ENCODE assay signal across 8 mouse cellular contexts in the genomic region with DNA sequence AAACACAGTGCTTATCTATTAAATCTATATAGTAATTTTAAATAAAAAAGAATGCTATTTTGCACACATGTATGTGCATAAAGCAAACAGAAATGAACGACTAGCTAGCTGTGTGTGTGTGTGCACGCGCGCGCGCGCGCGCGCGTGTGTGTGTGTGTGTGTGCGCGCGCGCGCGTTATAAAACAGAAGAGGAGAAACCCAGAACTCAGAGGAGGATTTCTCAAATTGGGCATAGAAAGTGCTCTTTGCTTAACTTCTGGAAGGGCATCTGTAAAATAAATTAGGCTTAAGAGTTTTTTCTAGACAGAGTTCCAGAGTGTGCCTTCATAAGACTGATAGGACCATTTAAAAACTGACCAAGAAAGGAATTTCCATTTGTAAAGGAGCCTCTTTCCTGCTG. TPM values are rescaled to one million over a fixed set of nuclear protein-coding genes. Genes with fewer than 3 reads are reported as not detected.
A peak's percentile ranks its signal among the peaks of the same experiment; 100 is the strongest.
DNase-seq lines count a peak whose midpoint lies in the region; ATAC-seq and TF ChIP-seq lines count a peak whose summit lies in the region.

No protein-coding gene starts in this region.

- ATAC-seq in heart, embryonic 11.5 days (replicated peaks; ENCODE audit: insufficient number of reproducible peaks, low FRiP score, low TSS enrichment) = 0 out of 2 replicates have a peak, but pooled peaks have one; percentile 52
- ATAC-seq in midbrain, embryonic 15.5 days (replicated peaks) = no peak
- ATAC-seq in frontal cortex, adult (ENCODE audit: low TSS enrichment) = no peak

- intact Hi-C loops in heart, postnatal 14 days (cut with DNase I) = no loop called here

- no peaks in the 10 kb centered on the region for H3K4me1 ChIP-seq in heart, embryonic 11.5 days (ENCODE audit: control insufficient read depth, insufficient read depth, low read length)
- no peaks in the 10 kb centered on the region for H3K4me1 ChIP-seq in ES-Bruce4 (ENCODE audit: control insufficient read depth, insufficient read depth, low read length)
- H3K4me1 ChIP-seq in midbrain, embryonic 15.5 days = peaks cover 10% of the 10 kb centered on the region

- no peaks in the 10 kb centered on the region for H3K9me3 ChIP-seq in heart, embryonic 11.5 days (replicated peaks; ENCODE audit: control insufficient read depth, low read length)
- H3K9me3 ChIP-seq in ES-Bruce4 (replicated peaks; ENCODE audit: control insufficient read depth, insufficient read depth, low read length, poor library complexity, severe bottlenecking) = no peaks in the 10 kb centered on the region
- H3K9me3 ChIP-seq in midbrain, embryonic 15.5 days = no peaks in the 10 kb centered on the region

- H3K9ac ChIP-seq in heart, embryonic 11.5 days (ENCODE audit: low read depth, low read length) = no peak overlapping the region
- H3K9ac ChIP-seq in ES-Bruce4 (ENCODE audit: low read depth, poor library complexity, severe bottlenecking) = peak overlapping the region; percentile 18; the same call in 1 of the 2 replicates
- H3K9ac ChIP-seq in midbrain, embryonic 15.5 days = peak overlapping the region; percentile 41

- WGBS in heart, embryonic 11.5 days (ENCODE audit: insufficient replicate concordance) = 29% methylated on average over 17 of the region's 17 CpGs
- 36% methylated on average over 17 of the region's 17 CpGs for WGBS in midbrain, embryonic 15.5 days

- H3K36me3 ChIP-seq in heart, embryonic 11.5 days (ENCODE audit: control insufficient read depth, insufficient read depth, low read length) = no peaks in the 10 kb centered on the region
- H3K36me3 ChIP-seq in ES-Bruce4 (ENCODE audit: control insufficient read depth, insufficient read depth, low read length, poor library complexity, severe bottlenecking) = no peaks in the 10 kb centered on the region
- no peaks in the 10 kb centered on the region for H3K36me3 ChIP-seq in midbrain, embryonic 15.5 days (replicated peaks)

- peak overlapping the region; percentile 57 for H3K4me2 ChIP-seq in heart, embryonic 11.5 days
- H3K4me2 ChIP-seq in midbrain, embryonic 15.5 days = peak overlapping the region; percentile 68

- peak overlapping the region; percentile 63 for H3K4me3 ChIP-seq in heart, embryonic 11.5 days (ENCODE audit: low read depth, low read length)
- peak overlapping the region; percentile 14; the same call in 1 of the 2 replicates for H3K4me3 ChIP-seq in ES-Bruce4 (ENCODE audit: low read depth, low read length)
- peak overlapping the region; percentile 53 for H3K4me3 ChIP-seq in midbrain, embryonic 15.5 days

- DNase-seq in heart, postnatal 14 days = no peak
- DNase-seq in embryo, embryonic 11 days = peak; percentile 78
- peak; percentile 41 for DNase-seq in hindlimb bud, embryonic 11.5 days (ENCODE audit: extremely low spot score, low read depth, low spot score)
- DNase-seq in urinary bladder, postnatal 25 days (ENCODE audit: low spot score) = no peak

- no peaks in the 10 kb centered on the region for H3K27me3 ChIP-seq in heart, embryonic 11.5 days (ENCODE audit: control insufficient read depth, insufficient read depth, low read length)
- no peaks in the 10 kb centered on the region for H3K27me3 ChIP-seq in ES-Bruce4 (ENCODE audit: control insufficient read depth, insufficient read depth, low read length, poor library complexity, severe bottlenecking)
- no peaks in the 10 kb centered on the region for H3K27me3 ChIP-seq in midbrain, embryonic 15.5 days (replicated peaks)

- TF ChIP-seq POLR2A in ES-Bruce4 (IDR thresholded peaks at IDR 0.05; ENCODE audit: insufficient read depth, low read length) = no peak

- H3K27ac ChIP-seq in heart, embryonic 11.5 days (ENCODE audit: low read depth, low read length) = no peak overlapping the region
- H3K27ac ChIP-seq in ES-Bruce4 (ENCODE audit: insufficient read depth, low read length) = no peak overlapping the region
- no peak overlapping the region for H3K27ac ChIP-seq in midbrain, embryonic 15.5 days

- TF ChIP-seq EP300 in ES-Bruce4 (IDR thresholded peaks at IDR 0.05; ENCODE audit: insufficient read depth, low read depth, low read length) = no peak

- no peak for TF ChIP-seq CTCF in ES-Bruce4 (IDR thresholded peaks at IDR 0.05; ENCODE audit: low read depth, low read length)

RNA-seq across cellular contexts. Expression of a gene that starts 1.3 kb away (rescaled TPM):
- 93.4 and 109 TPM in 2 replicates for polyA plus RNA-seq in heart, embryonic 11.5 days (2014; fragmentation: Nextera tagmentation; extraction: Ambion mirVana)
- 10 to 100 TPM; 52.2 to 53.7 TPM for total RNA-seq in heart, postnatal 14 days (2021)
- polyA plus RNA-seq in ES-Bruce4 (2011; ENCODE audit: insufficient read depth, insufficient read length, low read depth, missing spikeins) = 49.6 and 66.8 TPM in 2 replicates
- polyA plus RNA-seq in midbrain, embryonic 15.5 days (2015; fragmentation: Nextera tagmentation; extraction: Ambion mirVana) = 101 and 112 TPM in 2 replicates

RNA-seq across cellular contexts. Expression of a gene that starts 49.0 kb away (rescaled TPM):
- polyA plus RNA-seq in heart, embryonic 11.5 days (2014; fragmentation: Nextera tagmentation; extraction: Ambion mirVana) = 32.9 and 36.3 TPM in 2 replicates
- total RNA-seq in heart, postnatal 14 days (2021) = 10 to 100 TPM; 38.7 to 40.2 TPM
- polyA plus RNA-seq in ES-Bruce4 (2011; ENCODE audit: insufficient read depth, insufficient read length, low read depth, missing spikeins) = 17.0 and 26.8 TPM in 2 replicates
- 32.5 and 41.0 TPM in 2 replicates for polyA plus RNA-seq in midbrain, embryonic 15.5 days (2015; fragmentation: Nextera tagmentation; extraction: Ambion mirVana)

RNA-seq across cellular contexts. Expression of a gene that starts 49.1 kb away (rescaled TPM):
- polyA plus RNA-seq in heart, embryonic 11.5 days (2014; fragmentation: Nextera tagmentation; extraction: Ambion mirVana) = 35.0 and 40.0 TPM in 2 replicates
- total RNA-seq in heart, postnatal 14 days (2021) = 10 to 100 TPM; 38.1 to 41.3 TPM
- polyA plus RNA-seq in ES-Bruce4 (2011; ENCODE audit: insufficient read depth, insufficient read length, low read depth, missing spikeins) = 38.3 and 43.0 TPM in 2 replicates
- 40.0 and 44.4 TPM in 2 replicates for polyA plus RNA-seq in midbrain, embryonic 15.5 days (2015; fragmentation: Nextera tagmentation; extraction: Ambion mirVana)

Comparison
In these comparisons a context has a peak if more than half of its experiments do, and no peak if none do; other contexts are left out.
1. DNase-seq: peak in embryo, embryonic 11 days (single experiment) and hindlimb bud, embryonic 11.5 days (single experiment); none in heart, postnatal 14 days (0 of 2) and urinary bladder, postnatal 25 days (single experiment).
2. Peak in every context shown above with its lines, with median percentiles within 50 percentile points of each other: H3K4me3 ChIP-seq.